10 mouse cellular contexts compared by ENCODE assay signal in genomic region chr2:51305411-51305810, GRCm38 (mm10).
A peak's percentile ranks its signal among the peaks of the same experiment; 100 is the strongest.
DNase-seq lines count a peak whose midpoint lies in the region; ATAC-seq and TF ChIP-seq lines count a peak whose summit lies in the region.
"Had no signal": no experiment of that assay in that cellular context is flagged by ENCODE, and none has a peak within 500 bp of the region (broad histone marks: within the 10 kb centered on the region; RNA-seq: fewer than 3 reads in every experiment).

No protein-coding gene starts in this region.

- 65% methylated on average over 6 of the region's 6 CpGs for WGBS in hindbrain, embryonic 15.5 days
- WGBS in hindbrain, embryonic 11.5 days = 64% methylated on average over 6 of the region's 6 CpGs
- 8% methylated on average over 6 of the region's 6 CpGs for WGBS in lung, adult 2 months

- no peak overlapping the region for H3K4me3 ChIP-seq in hindbrain, embryonic 15.5 days
- H3K4me3 ChIP-seq in hindbrain, embryonic 11.5 days (ENCODE audit: low read depth, low read length) = no peak overlapping the region
- no peak overlapping the region for H3K4me3 ChIP-seq in lung, adult 2 months (replicated peaks; ENCODE audit: extremely low read depth, low read depth, low read length)
- H3K4me3 ChIP-seq: embryonic facial prominence, embryonic 15.5 days; megakaryocyte, embryonic 14.5 days had no signal

- 0 out of 2 replicates have a peak overlapping the region, but pooled peaks have one; percentile 23 for H3K27ac ChIP-seq in hindbrain, embryonic 15.5 days (replicated peaks)
- H3K27ac ChIP-seq in hindbrain, embryonic 11.5 days (ENCODE audit: low read depth, low read length) = no peak overlapping the region
- H3K27ac ChIP-seq: embryonic facial prominence, embryonic 15.5 days had no signal

- no peak for ATAC-seq in hindbrain, embryonic 15.5 days (ENCODE audit: low FRiP score, low read depth)
- ATAC-seq in hindbrain, embryonic 11.5 days (ENCODE audit: low FRiP score) = no peak

- no peaks in the 10 kb centered on the region for H3K4me1 ChIP-seq in hindbrain, embryonic 15.5 days (replicated peaks)
- H3K4me1 ChIP-seq in hindbrain, embryonic 11.5 days (replicated peaks; ENCODE audit: control insufficient read depth, insufficient read depth, low read length) = no peaks in the 10 kb centered on the region
- H3K4me1 ChIP-seq in lung, adult 2 months (ENCODE audit: control insufficient read depth, insufficient read depth, low read length) = peaks cover 7% of the 10 kb centered on the region
- H3K4me1 ChIP-seq: embryonic facial prominence, embryonic 15.5 days had no signal

- no peak for TF ChIP-seq POLR2A in lung, adult 2 months (IDR thresholded peaks at IDR 0.05; ENCODE audit: borderline replicate concordance, extremely low read depth, low read depth, low read length)

- no peak for DNase-seq in hindbrain, embryonic 11.5 days (ENCODE audit: low spot score)
- peak; percentile 76 for DNase-seq in adrenal gland, adult 2 months
- DNase-seq in heart, postnatal 10 days = peak; percentile 62 to 74
- DNase-seq in lung, adult 2 months = peak; percentile 3
- no peak for DNase-seq in natural killer cell, adult 2 months (ENCODE audit: low spot score in 2 of 2)
- no peak for DNase-seq in thymus, postnatal 0 days (ENCODE audit: low spot score)
- no peak for DNase-seq in left cerebral cortex, adult 9 months (ENCODE audit: low spot score in 2 of 2)

- no peaks in the 10 kb centered on the region for H3K9me3 ChIP-seq in hindbrain, embryonic 15.5 days
- no peaks in the 10 kb centered on the region for H3K9me3 ChIP-seq in hindbrain, embryonic 11.5 days (ENCODE audit: control insufficient read depth, low read length)
- H3K9me3 ChIP-seq: embryonic facial prominence, embryonic 15.5 days; megakaryocyte, embryonic 14.5 days had no signal

- no peak overlapping the region for H3K9ac ChIP-seq in hindbrain, embryonic 15.5 days
- no peak overlapping the region for H3K9ac ChIP-seq in hindbrain, embryonic 11.5 days (ENCODE audit: low read depth, low read length)
- H3K9ac ChIP-seq: embryonic facial prominence, embryonic 15.5 days had no signal

- intact Hi-C loops in heart, postnatal 10 days (cut with DNase I) = no loop called here

- no peaks in the 10 kb centered on the region for H3K36me3 ChIP-seq in hindbrain, embryonic 15.5 days
- H3K36me3 ChIP-seq in hindbrain, embryonic 11.5 days (ENCODE audit: control insufficient read depth, insufficient read depth, low read length) = no peaks in the 10 kb centered on the region
- H3K36me3 ChIP-seq: embryonic facial prominence, embryonic 15.5 days had no signal

- H3K4me2 ChIP-seq in hindbrain, embryonic 15.5 days = no peak overlapping the region
- H3K4me2 ChIP-seq in hindbrain, embryonic 11.5 days (replicated peaks; ENCODE audit: low read depth, low read length) = no peak overlapping the region
- H3K4me2 ChIP-seq: embryonic facial prominence, embryonic 15.5 days had no signal

- no peaks in the 10 kb centered on the region for H3K27me3 ChIP-seq in hindbrain, embryonic 15.5 days
- no peaks in the 10 kb centered on the region for H3K27me3 ChIP-seq in hindbrain, embryonic 11.5 days (ENCODE audit: control insufficient read depth, insufficient read depth, low read length)
- H3K27me3 ChIP-seq: embryonic facial prominence, embryonic 15.5 days; megakaryocyte, embryonic 14.5 days had no signal

- TF ChIP-seq CTCF in lung, adult 2 months (IDR thresholded peaks at IDR 0.05; ENCODE audit: insufficient read depth, low read length) = peak; percentile 41; the same call in 1 of the 2 replicates

Comparison
In these comparisons a context has a peak if more than half of its experiments do, and no peak if none do; other contexts are left out.
1. DNase-seq: peak in adrenal gland, adult 2 months (single experiment), heart, postnatal 10 days (2 of 2) and lung, adult 2 months (single experiment); none in hindbrain, embryonic 11.5 days (single experiment), natural killer cell, adult 2 months (0 of 2), thymus, postnatal 0 days (single experiment) and left cerebral cortex, adult 9 months (0 of 2).